Mouse (Mus musculus): ENCODE measurements at regions not wholly inside any gene's neighbourhood (a gene's known extent, or its start where the extent isn't known, plus 50 kb on each side); places are given as distances from the start of the nearest gene placed in this dataset.

- DNase-seq: no peak
Measured at GRCm38 (mm10) chr7:67429008-67429873, 56.6 kb upstream of the Mef2a start.

GRCm38 (mm10) chr7:67428388-67428787 lies 55.7 kb upstream of the Mef2a start:
- DNase-seq: no peak

GRCm38 (mm10) chr7:67426076-67426475 lies 53.4 kb upstream of the Mef2a start:
- DNase-seq: no peak

- no peak for DNase-seq
Measured at GRCm38 (mm10) chr7:67425581-67425980, 52.9 kb upstream of the Mef2a start.

GRCm38 (mm10) chr7:67424810-67425485 lies 52.3 kb upstream of the Mef2a start:
- peak in 1 of 2 experiments; percentile 36 for DNase-seq

Measured in heart, adult 18-20 months (tissue).